ENCODE assay signal across 18 mouse cellular contexts in the genomic region with DNA sequence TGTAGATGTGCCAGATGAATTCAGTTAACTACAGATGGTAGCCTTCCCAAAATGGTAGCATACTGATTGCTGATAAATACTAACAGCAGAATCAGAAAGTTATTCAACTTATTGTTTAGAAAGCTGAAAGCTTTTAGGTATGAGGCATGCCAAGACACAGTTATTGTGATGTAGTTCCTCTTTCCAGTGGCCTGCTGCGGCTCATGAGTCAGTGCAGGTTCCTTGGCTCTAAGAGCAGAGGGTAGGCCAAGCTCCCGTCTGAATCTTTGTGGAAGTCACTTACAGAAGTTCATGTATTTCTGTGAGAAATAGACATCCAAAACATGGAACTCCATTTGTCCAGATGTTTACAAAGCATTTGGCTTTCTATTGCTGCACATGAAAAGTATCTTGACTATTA.
"Had no signal": no experiment of that assay in that cellular context is flagged by ENCODE, and none has a peak within 500 bp of the region (broad histone marks: within the 10 kb centered on the region; RNA-seq: fewer than 3 reads in every experiment).

No protein-coding gene starts in this region.

- H3K4me2 ChIP-seq: liver, embryonic 13.5 days; midbrain, embryonic 13.5 days had no signal

- DNase-seq: kidney, adult 2 months; kidney, postnatal 25 days; layer of hippocampus, adult 9-11 months; layer of hippocampus, postnatal 36 days; liver, embryonic 13.5 days; lung, adult 2 months; lung, postnatal 14 days; lung, postnatal 4 days; right cerebral cortex, postnatal 14 days; spleen, adult 18-20 months; thymus, adult 18-20 months; thymus, postnatal 14 days had no signal

- H3K9me3 ChIP-seq: liver, embryonic 13.5 days; megakaryocyte, embryonic 14.5 days; midbrain, embryonic 10.5 days; midbrain, embryonic 13.5 days had no signal

- H3K9ac ChIP-seq: liver, embryonic 13.5 days; midbrain, embryonic 13.5 days had no signal

- H3K27ac ChIP-seq: kidney, postnatal 0 days; layer of hippocampus, adult 2 months; left cerebral cortex, adult 2 months; liver, embryonic 13.5 days; midbrain, embryonic 10.5 days; midbrain, embryonic 13.5 days had no signal

- H3K27me3 ChIP-seq: liver, embryonic 13.5 days; megakaryocyte, embryonic 14.5 days; midbrain, embryonic 13.5 days had no signal

- H3K4me1 ChIP-seq: liver, embryonic 13.5 days; midbrain, embryonic 10.5 days; midbrain, embryonic 13.5 days had no signal

- H3K4me3 ChIP-seq: layer of hippocampus, adult 2 months; left cerebral cortex, adult 2 months; liver, embryonic 13.5 days; megakaryocyte, embryonic 14.5 days; midbrain, embryonic 10.5 days; midbrain, embryonic 13.5 days had no signal

- ATAC-seq: midbrain, embryonic 13.5 days had no signal
